Mouse (Mus musculus): Measurements from ENCODE around the gene C130026I21Rik.
"Not testable (repeated sequence)": the region's sequence is repeated elsewhere in the genome, so short reads cannot be mapped to it uniquely, and the experiment has no call there.

DNA sequence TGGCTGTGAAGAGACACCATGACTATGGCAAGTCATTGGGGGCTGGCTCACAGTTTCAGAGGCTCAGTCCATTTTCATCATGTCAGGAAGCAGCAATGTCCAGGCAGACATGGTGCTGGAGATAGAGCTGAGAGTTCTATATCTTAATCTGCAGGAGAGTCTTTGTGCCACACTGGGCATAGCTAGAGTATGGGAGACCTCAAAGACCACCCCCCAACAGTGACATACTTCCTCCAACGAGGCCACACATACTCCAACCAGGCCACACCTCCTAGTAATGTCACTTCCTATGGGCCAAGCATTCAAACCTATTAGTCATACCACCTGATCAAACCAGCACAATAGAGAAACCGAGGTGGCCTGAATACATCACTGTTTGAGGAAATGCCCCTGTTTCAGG is 63.8 kb downstream of the C130026I21Rik start:
- TF ChIP-seq EP300, CTCF (IDR thresholded peaks at IDR 0.05; ENCODE audit: low read depth): not testable (repeated sequence)
